Mouse (Mus musculus) adrenal gland, postnatal 36 days (tissue): ENCODE data around the gene Pfkfb3. TPM values are rescaled to one million over a fixed set of nuclear protein-coding genes. Genes with fewer than 3 reads are reported as not detected.
"Not testable (repeated sequence)": the region's sequence is repeated elsewhere in the genome, so short reads cannot be mapped to it uniquely, and the experiment has no call there.

Source experiments
- DNase-seq, 2 experiments: peaks; one replicate each; pipeline ENCODE4 v3.0.0; 2021; ENCODE audit warnings: mixed read lengths in 1 of 2
- total RNA-seq, 2 experiments: library from RNA; stranded (reverse); gene quantifications; 2 replicates each; pipeline ENCODE4 v1.2.3; 2021

Pfkfb3 gene
- total RNA-seq, 2 experiments from 2014 or later, result 94.5 to 108 TPM

DNA sequence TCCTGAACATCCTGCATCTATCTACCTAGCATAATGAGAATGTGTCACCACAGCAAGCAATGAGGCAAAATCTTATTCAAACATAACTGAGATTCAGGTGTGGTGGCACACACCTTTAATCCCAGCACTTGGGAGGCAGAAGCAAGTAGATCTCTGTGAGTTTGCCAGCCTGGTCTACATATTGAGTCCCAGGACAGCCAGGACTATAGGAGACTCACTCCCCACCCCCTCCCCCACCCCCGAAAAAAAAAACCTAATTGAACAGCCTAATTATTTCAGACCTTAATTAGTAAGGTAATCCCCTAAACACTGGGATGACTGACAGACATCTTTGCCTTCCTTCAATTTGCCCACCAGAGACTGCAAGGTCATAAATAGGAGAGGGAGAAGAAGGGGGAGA lies 2.2 kb downstream of the Pfkfb3 start:
- no peak for DNase-seq

- no peak for DNase-seq
Measured at GRCm38 (mm10) chr2:11548508-11548907, 5.4 kb downstream of the Pfkfb3 start.

DNA sequence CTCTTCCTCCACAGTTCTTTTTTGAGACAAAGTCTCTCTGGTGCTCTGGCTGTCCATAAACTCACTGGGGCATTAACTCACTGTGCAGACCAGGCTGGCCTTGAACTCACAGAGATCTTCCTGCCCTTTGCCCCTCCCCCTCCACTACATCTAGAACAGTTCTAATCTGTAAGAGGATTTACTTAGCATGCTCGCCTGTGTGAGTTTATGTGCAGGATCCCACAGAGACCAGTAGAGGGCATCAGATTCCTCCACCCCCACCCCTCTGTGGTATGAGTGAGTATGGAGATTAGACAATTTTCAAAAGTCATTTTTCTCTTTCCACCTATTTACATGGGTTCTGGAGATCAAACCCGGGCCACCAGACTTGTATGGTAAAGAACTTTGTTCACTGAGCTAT lies 6.3 kb downstream of the Pfkfb3 start:
- peak; percentile 29 to 55 for DNase-seq

DNA sequence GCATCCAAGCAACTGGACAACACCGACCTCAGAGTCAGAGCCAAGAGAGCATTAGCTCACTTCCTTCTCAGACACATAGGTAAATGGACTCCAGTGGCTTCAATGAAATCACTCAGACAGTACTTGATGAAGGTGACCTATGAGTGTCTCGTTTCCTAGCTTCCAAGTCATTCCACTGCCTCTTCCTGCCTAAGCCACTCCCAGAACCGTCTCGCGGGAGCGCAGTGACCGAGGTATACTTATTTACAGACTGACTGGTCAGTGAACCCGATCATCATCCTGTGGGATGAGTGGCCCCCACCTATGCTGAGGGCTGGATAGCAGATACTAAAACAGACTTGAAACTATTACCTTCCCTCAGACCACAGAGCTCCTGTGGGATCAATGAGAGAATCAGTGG lies 7.8 kb downstream of the Pfkfb3 start:
- no peak for DNase-seq

DNA sequence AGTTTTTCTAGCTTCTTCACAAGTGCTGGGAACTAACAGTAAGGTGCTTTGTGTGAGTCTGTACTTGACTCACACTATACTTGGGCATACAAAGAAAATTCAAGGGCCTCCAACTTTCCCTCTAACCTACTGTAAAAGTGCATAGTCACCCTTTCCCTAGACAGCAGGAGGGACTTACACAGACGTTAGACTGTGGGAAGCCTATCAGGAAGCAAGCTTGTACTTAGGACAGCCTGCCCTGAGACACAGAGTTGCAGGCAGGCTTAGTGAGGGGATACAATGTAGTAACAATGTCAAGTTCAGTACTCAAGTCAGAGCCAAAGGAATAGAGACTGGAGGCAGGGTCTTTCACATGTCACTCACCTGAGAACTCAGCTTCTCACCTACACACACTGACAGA lies 8.5 kb downstream of the Pfkfb3 start:
- no peak for DNase-seq

DNA sequence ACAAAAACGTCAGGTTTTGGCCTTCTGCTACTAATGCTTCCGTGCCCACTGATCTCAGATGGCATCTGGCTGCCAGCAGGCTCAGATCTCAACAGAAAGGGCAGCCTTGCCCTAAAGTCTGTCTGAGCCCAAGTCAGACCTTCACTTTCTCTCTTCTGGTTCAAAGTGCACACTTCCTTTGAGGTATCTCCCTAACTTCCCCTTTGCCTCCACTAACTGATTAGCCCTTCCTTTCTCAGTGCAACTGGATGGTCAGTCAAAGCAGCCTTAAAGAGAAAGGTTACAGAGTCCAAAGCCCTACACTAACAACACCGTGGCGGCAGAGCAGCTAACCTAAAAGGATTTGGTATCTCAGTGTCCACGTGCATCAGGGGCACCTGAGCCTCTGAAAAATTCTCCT lies 9.5 kb downstream of the Pfkfb3 start:
- DNase-seq, result no peak

DNA sequence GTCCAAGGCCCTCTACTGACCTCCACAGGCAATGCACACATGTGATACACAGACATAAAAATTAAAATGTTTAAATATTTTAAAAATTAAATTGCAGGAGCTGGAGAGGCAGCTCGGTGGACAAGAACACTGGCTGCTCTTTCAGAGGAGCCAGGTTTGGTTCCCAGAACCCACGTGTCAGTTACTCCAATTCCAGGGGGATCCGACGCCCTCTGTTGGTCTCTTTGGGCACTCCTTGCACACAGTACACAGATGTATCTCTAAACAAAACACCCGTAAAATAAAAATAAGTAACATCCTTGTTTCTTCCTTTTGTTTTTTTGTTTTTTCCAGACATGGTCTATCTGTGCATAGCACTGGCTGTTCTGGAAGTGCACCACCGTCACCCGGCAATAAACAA lies 10.7 kb downstream of the Pfkfb3 start:
- DNase-seq, result no peak

DNA sequence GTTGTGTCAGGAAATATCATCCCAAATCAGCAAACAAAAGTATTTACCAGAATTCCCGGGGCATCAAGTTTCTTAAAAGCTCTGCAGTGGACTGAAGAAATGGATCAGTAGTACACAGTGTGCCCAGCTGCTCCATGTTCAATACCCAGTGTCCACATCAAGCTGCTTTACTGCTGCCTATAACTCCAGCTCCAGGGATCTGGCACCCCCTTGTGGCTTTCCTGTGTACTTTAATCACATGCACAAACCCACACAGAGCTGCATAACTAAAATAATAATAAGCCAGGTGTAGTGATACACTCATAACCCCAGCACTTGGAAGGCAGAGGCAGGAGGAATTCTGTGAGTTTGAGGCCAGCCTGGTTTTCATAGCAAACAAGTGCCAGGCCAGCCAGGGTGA lies 11.2 kb downstream of the Pfkfb3 start:
- DNase-seq, result peak; percentile 82 to 91

GRCm38 (mm10) chr2:11542121-11542520 lies 11.8 kb downstream of the Pfkfb3 start:
- DNase-seq, result no peak

- not testable (repeated sequence) for DNase-seq
Measured at GRCm38 (mm10) chr2:11541528-11541927, 12.3 kb downstream of the Pfkfb3 start.

GRCm38 (mm10) chr2:11535966-11536365 lies 17.9 kb downstream of the Pfkfb3 start:
- no peak for DNase-seq

- peak; percentile 98 for DNase-seq
Measured at GRCm38 (mm10) chr2:11535412-11535928, 18.4 kb downstream of the Pfkfb3 start.

DNA sequence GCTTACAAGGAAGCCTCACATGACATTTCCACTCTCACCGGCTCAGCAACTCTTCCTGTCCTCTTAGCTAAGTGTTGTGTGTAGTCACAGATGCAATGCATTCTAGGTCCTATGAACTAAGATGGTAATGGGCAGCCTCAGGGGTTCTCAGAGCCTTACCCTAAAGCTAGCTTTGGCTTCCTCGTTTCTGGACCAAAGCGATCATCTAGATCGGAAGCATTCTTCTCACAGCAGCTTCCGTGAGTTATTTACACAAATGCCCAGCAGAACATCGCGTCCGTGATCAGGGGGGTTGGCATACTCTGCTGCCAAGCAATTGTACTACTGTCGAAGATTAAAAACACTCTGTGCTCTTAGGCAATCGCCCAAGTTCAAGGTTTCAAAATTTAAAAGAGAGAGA lies 19.1 kb downstream of the Pfkfb3 start:
- DNase-seq, result peak; percentile 62 to 74

- peak; percentile 77 to 78 for DNase-seq
Measured at GRCm38 (mm10) chr2:11530101-11530500, 23.8 kb downstream of the Pfkfb3 start.

DNA sequence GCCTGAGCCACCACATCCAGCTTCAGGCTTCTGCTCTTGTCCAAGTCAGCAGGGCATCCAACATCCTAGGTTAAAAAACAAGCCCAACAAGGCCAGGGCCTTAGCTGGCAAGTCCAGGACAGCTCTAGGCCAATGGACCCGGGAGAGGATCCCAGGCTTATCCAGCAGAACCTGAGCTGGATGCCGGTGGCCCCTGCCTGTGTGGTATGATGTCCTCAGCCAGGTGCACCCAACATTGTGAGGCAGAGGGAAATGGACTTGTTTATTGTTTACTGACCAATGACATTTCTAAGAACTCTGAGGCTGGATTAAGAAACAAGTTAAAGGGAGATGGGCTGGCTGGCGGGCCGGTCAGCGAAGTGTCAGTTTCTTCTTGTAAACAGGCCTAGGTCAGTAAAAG lies 27.8 kb downstream of the Pfkfb3 start:
- DNase-seq, result no peak

GRCm38 (mm10) chr2:11524736-11525135 lies 29.1 kb downstream of the Pfkfb3 start:
- DNase-seq, result no peak

GRCm38 (mm10) chr2:11521758-11522157 lies 32.1 kb downstream of the Pfkfb3 start:
- DNase-seq, result peak; percentile 60

GRCm38 (mm10) chr2:11520786-11521185 lies 33.1 kb downstream of the Pfkfb3 start:
- DNase-seq, result no peak

DNA sequence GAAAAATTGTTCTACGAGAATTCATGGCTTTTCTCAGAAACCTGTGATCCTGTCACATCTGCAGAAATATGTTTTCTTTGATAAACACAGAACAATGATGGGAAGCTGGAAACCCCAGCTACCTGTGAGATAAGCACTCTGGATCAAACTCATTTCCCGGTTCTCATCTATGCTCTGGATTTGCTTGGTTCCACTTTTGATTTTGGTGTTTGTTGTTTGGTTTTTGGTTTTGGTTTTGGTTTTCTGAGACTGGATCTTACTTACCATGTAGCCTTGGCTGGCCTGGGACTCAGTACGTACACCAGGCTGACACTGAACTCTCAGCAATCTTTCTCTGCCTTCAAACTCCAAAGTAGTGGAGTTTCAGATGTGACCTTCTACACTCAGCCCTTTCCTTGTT lies 38.0 kb downstream of the Pfkfb3 start:
- no peak for DNase-seq

- peak; percentile 61 to 69 for DNase-seq
Measured at GRCm38 (mm10) chr2:11513057-11513967, 40.6 kb downstream of the Pfkfb3 start.

DNA sequence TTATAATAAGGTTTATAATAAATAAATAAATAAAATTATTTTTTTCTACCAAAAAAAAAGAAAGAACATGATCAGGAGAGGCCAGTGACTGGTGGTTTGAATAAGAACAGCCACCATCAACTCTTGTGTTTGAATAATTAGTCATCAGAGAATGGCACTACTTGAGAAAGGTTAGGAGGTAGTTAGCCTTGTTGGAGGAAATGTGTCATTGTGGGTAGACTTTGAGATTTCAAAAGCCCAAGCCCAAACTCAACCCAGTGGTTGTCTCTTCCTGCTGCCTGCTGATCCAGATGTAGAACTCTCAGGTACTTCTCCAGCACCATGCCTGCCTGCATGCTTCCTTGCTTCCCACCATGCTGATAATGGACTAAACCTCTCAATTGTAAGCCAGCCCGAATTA lies 41.8 kb downstream of the Pfkfb3 start:
- DNase-seq, result no peak

- no peak for DNase-seq
Measured at GRCm38 (mm10) chr2:11503736-11504135, 50.1 kb downstream of the Pfkfb3 start.

- DNase-seq, result peak; percentile 81 to 84
Measured at GRCm38 (mm10) chr2:11502901-11503431, 50.9 kb downstream of the Pfkfb3 start.
